In the genomic region with DNA sequence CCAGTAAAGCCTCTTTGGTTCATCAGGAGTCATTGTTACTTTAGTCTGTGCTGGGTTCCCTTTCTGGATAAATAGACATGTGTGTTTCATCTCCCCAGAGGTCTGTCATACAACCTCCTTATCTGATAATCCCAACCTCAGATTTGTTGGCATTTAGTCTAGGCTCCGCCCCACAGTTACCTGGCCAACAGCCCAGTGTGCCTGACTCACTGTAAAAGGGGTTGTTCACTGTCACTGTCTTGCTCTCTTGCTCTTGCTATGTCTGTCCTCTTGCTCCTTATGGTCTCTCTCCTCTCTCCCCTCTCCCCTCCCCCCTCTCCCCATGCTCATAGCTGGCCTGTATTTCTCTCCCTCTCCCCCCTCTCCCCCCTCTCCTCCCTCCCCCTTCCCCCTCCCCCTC, we compare ENCODE assay signal across 10 mouse cellular contexts. TPM values are rescaled to one million over a fixed set of nuclear protein-coding genes. Genes with fewer than 3 reads are reported as not detected.
DNase-seq lines count a peak whose midpoint lies in the region; ATAC-seq and TF ChIP-seq lines count a peak whose summit lies in the region.
"Had no signal": no experiment of that assay in that cellular context is flagged by ENCODE, and none has a peak within 500 bp of the region (broad histone marks: within the 10 kb centered on the region; RNA-seq: fewer than 3 reads in every experiment).

No protein-coding gene starts in this region.

- H3K4me3 ChIP-seq in kidney, embryonic 15.5 days (replicated peaks), result no peak overlapping the region
- no peak overlapping the region for H3K4me3 ChIP-seq in kidney, embryonic 16.5 days (ENCODE audit: low read length)
- H3K4me3 ChIP-seq in intestine, embryonic 14.5 days (ENCODE audit: low read depth, low read length), result no peak overlapping the region
- no peak overlapping the region for H3K4me3 ChIP-seq in cerebellum, adult 2 months (replicated peaks; ENCODE audit: insufficient read depth, low read depth, low read length)
- H3K4me3 ChIP-seq: hindbrain, embryonic 15.5 days had no signal

- H3K4me1 ChIP-seq in kidney, embryonic 15.5 days, result peaks cover 19% of the 10 kb centered on the region
- peaks cover 10% of the 10 kb centered on the region; the same call in 1 of the 2 replicates for H3K4me1 ChIP-seq in kidney, embryonic 16.5 days (ENCODE audit: insufficient read depth, low read length)
- peaks cover 37% of the 10 kb centered on the region for H3K4me1 ChIP-seq in intestine, embryonic 14.5 days (replicated peaks; ENCODE audit: control insufficient read depth, insufficient read depth, low read length)
- no peaks in the 10 kb centered on the region for H3K4me1 ChIP-seq in cerebellum, adult 2 months (ENCODE audit: control insufficient read depth, insufficient read depth, low read length)
- H3K4me1 ChIP-seq: hindbrain, embryonic 15.5 days had no signal

- no peaks in the 10 kb centered on the region for H3K9me3 ChIP-seq in kidney, embryonic 15.5 days (replicated peaks)
- H3K9me3 ChIP-seq in kidney, embryonic 16.5 days (ENCODE audit: low read length), result no peaks in the 10 kb centered on the region
- no peaks in the 10 kb centered on the region for H3K9me3 ChIP-seq in intestine, embryonic 14.5 days (ENCODE audit: control insufficient read depth, low read length)
- H3K9me3 ChIP-seq: G1E; hindbrain, embryonic 15.5 days had no signal

- TF ChIP-seq CTCF in cerebellum, adult 2 months (IDR thresholded peaks at IDR 0.05; ENCODE audit: borderline replicate concordance, insufficient read depth, low read depth, low read length), result no peak

- 82% methylated on average over 1 of the region's 1 CpGs for WGBS in kidney, embryonic 15.5 days
- WGBS in kidney, embryonic 16.5 days, result 69% methylated on average over 1 of the region's 1 CpGs
- 55% methylated on average over 1 of the region's 1 CpGs for WGBS in intestine, embryonic 14.5 days
- 47% methylated on average over 1 of the region's 1 CpGs for WGBS in cerebellum, adult 2 months

- DNase-seq in adrenal gland, adult 8-10 months, result peak; percentile 85
- DNase-seq in intestine, embryonic 14.5 days (ENCODE audit: low spot score), result peak; percentile 64
- DNase-seq in lung, postnatal 4 days, result peak; percentile 58 to 69
- no peak for DNase-seq in cerebellum, adult 2 months
- no peak for DNase-seq in left cerebral cortex, postnatal 14 days (ENCODE audit: low spot score in 2 of 2)
- DNase-seq in testis, postnatal 14 days (ENCODE audit: low spot score), result no peak

- H3K27ac ChIP-seq in kidney, embryonic 15.5 days, result no peak overlapping the region
- no peak overlapping the region for H3K27ac ChIP-seq in kidney, embryonic 16.5 days (ENCODE audit: low read length)
- peak overlapping the region; percentile 80 for H3K27ac ChIP-seq in intestine, embryonic 14.5 days (ENCODE audit: low read depth)
- no peak overlapping the region for H3K27ac ChIP-seq in cerebellum, adult 2 months (ENCODE audit: insufficient read depth, low read length)
- H3K27ac ChIP-seq: hindbrain, embryonic 15.5 days had no signal

- ATAC-seq in kidney, embryonic 15.5 days (replicated peaks; ENCODE audit: low FRiP score), result peak; percentile 47; the same call in 1 of the 2 replicates
- no peak for ATAC-seq in kidney, embryonic 16.5 days (ENCODE audit: low FRiP score, low TSS enrichment)
- ATAC-seq in intestine, embryonic 14.5 days (replicated peaks; ENCODE audit: low FRiP score, low TSS enrichment, low read depth), result peak; percentile 32; the same call in 1 of the 2 replicates

- TF ChIP-seq POLR2A in cerebellum, adult 2 months (IDR thresholded peaks at IDR 0.05; ENCODE audit: borderline replicate concordance, insufficient read depth, low read length), result no peak

- H3K9ac ChIP-seq in kidney, embryonic 15.5 days, result no peak overlapping the region
- H3K9ac ChIP-seq in kidney, embryonic 16.5 days (replicated peaks; ENCODE audit: low read length), result no peak overlapping the region
- H3K9ac ChIP-seq in intestine, embryonic 14.5 days (ENCODE audit: low read length), result no peak overlapping the region
- H3K9ac ChIP-seq: hindbrain, embryonic 15.5 days had no signal

- no peak overlapping the region for H3K4me2 ChIP-seq in kidney, embryonic 15.5 days
- H3K4me2 ChIP-seq in kidney, embryonic 16.5 days (replicated peaks; ENCODE audit: low read depth, low read length), result no peak overlapping the region
- peak overlapping the region; percentile 1; the same call in 1 of the 2 replicates for H3K4me2 ChIP-seq in intestine, embryonic 14.5 days (ENCODE audit: low read length)
- H3K4me2 ChIP-seq: hindbrain, embryonic 15.5 days had no signal

- intact Hi-C loops in left cerebral cortex, postnatal 14 days (cut with DNase I), result no loop called here

- no peaks in the 10 kb centered on the region for H3K27me3 ChIP-seq in kidney, embryonic 15.5 days
- H3K27me3 ChIP-seq in kidney, embryonic 16.5 days (ENCODE audit: insufficient read depth, low read length), result no peaks in the 10 kb centered on the region
- H3K27me3 ChIP-seq in intestine, embryonic 14.5 days (replicated peaks; ENCODE audit: control insufficient read depth, insufficient read depth, low read length), result no peaks in the 10 kb centered on the region
- no peaks in the 10 kb centered on the region for H3K27me3 ChIP-seq in cerebellum, adult 2 months (ENCODE audit: control insufficient read depth, insufficient read depth, low read length)
- H3K27me3 ChIP-seq: hindbrain, embryonic 15.5 days had no signal

- no peaks in the 10 kb centered on the region for H3K36me3 ChIP-seq in kidney, embryonic 15.5 days
- no peaks in the 10 kb centered on the region for H3K36me3 ChIP-seq in kidney, embryonic 16.5 days (ENCODE audit: insufficient read depth, low read length)
- no peaks in the 10 kb centered on the region for H3K36me3 ChIP-seq in intestine, embryonic 14.5 days (ENCODE audit: control insufficient read depth, insufficient read depth, low read length)
- H3K36me3 ChIP-seq: G1E; hindbrain, embryonic 15.5 days had no signal

RNA-seq across cellular contexts. Expression of a gene that starts 44.3 kb away (rescaled TPM):
- polyA plus RNA-seq in kidney, embryonic 15.5 days (2015; fragmentation: Nextera tagmentation; extraction: Ambion mirVana), result 10.8 and 12.1 TPM in 2 replicates
- 11.4 and 11.7 TPM in 2 replicates for polyA plus RNA-seq in kidney, embryonic 16.5 days (2015; fragmentation: Nextera tagmentation; extraction: Ambion mirVana)
- total RNA-seq in adrenal gland, adult 8-10 months (2022), result 10 to 100 TPM; 23.1 to 42.2 (median 35.8) TPM
- polyA plus RNA-seq in intestine, embryonic 14.5 days (2014; fragmentation: Nextera tagmentation; extraction: Ambion mirVana), result 12.4 and 12.6 TPM in 2 replicates
- polyA plus RNA-seq in cerebellum, adult 2 months (2012; rRNA removed), result 5.8 and 6.0 TPM in 2 replicates
- 1 to 10 TPM; 7.9 to 9.7 TPM for total RNA-seq in left cerebral cortex, postnatal 14 days (2021)

RNA-seq across cellular contexts. Expression of a gene that starts 44.5 kb away (rescaled TPM):
- 52.2 and 55.2 TPM in 2 replicates for polyA plus RNA-seq in kidney, embryonic 15.5 days (2015; fragmentation: Nextera tagmentation; extraction: Ambion mirVana)
- 46.3 and 48.6 TPM in 2 replicates for polyA plus RNA-seq in kidney, embryonic 16.5 days (2015; fragmentation: Nextera tagmentation; extraction: Ambion mirVana)
- total RNA-seq in adrenal gland, adult 8-10 months (2022), result 10 to 100 TPM; 39.3 to 54.2 (median 49.7) TPM
- polyA plus RNA-seq in intestine, embryonic 14.5 days (2014; fragmentation: Nextera tagmentation; extraction: Ambion mirVana), result 43.1 and 51.0 TPM in 2 replicates
- polyA plus RNA-seq in cerebellum, adult 2 months (2012; rRNA removed), result 8.5 and 8.6 TPM in 2 replicates
- 1 to 10 TPM; 7.4 to 9.5 TPM for total RNA-seq in left cerebral cortex, postnatal 14 days (2021)

RNA-seq across cellular contexts. Expression of a gene that starts 57.0 kb away (rescaled TPM):
- 68.4 TPM in 2 replicates for polyA plus RNA-seq in kidney, embryonic 15.5 days (2015; fragmentation: Nextera tagmentation; extraction: Ambion mirVana)
- polyA plus RNA-seq in kidney, embryonic 16.5 days (2015; fragmentation: Nextera tagmentation; extraction: Ambion mirVana), result 72.5 and 78.0 TPM in 2 replicates
- 10 to 100 TPM; 32.5 to 73.9 (median 37.1) TPM for total RNA-seq in adrenal gland, adult 8-10 months (2022)
- polyA plus RNA-seq in intestine, embryonic 14.5 days (2014; fragmentation: Nextera tagmentation; extraction: Ambion mirVana), result 65.2 and 70.5 TPM in 2 replicates
- 17.7 and 18.8 TPM in 2 replicates for polyA plus RNA-seq in cerebellum, adult 2 months (2012; rRNA removed)
- 10 to 100 TPM; 33.9 to 37.1 TPM for total RNA-seq in left cerebral cortex, postnatal 14 days (2021)

Comparison
In these comparisons a context has a peak if more than half of its experiments do, and no peak if none do; other contexts are left out.
1. DNase-seq: peak in adrenal gland, adult 8-10 months (single experiment), intestine, embryonic 14.5 days (single experiment) and lung, postnatal 4 days (2 of 2); none in cerebellum, adult 2 months (0 of 2), left cerebral cortex, postnatal 14 days (0 of 2) and testis, postnatal 14 days (single experiment).